Mouse (Mus musculus) megakaryocyte, embryonic 14.5 days (primary cell): ENCODE measurements around the gene Defb25. TPM values are rescaled to one million over a fixed set of nuclear protein-coding genes. Genes with fewer than 3 reads are reported as not detected.

ENCODE experiments used
- H3K27me3 ChIP-seq: replicated peaks from 2 replicates; pipeline ENCODE3; 2012; ENCODE audit warnings: inconsistent platforms
- H3K36me3 ChIP-seq: replicated peaks from 2 replicates; pipeline ENCODE3; 2012; ENCODE audit warnings: low read length, inconsistent platforms, mixed read lengths
- H3K4me1 ChIP-seq: 2 replicates; pipeline ENCODE4 v1.6.1; 2012; ENCODE audit warnings: inconsistent platforms
- H3K4me3 ChIP-seq: replicated peaks from 2 replicates; pipeline ENCODE3; 2012; ENCODE audit warnings: moderate library complexity, mild to moderate bottlenecking, inconsistent platforms
- H3K9me3 ChIP-seq: 2 replicates; pipeline ENCODE4 v1.6.1; 2012; ENCODE audit warnings: inconsistent platforms
- FLI1 ChIP-seq: IDR thresholded peaks from 2 replicates; pipeline ENCODE4 v1.6.1; 2012; ENCODE audit warnings: low read length, inconsistent platforms, mixed read lengths
- GATA1 ChIP-seq: IDR thresholded peaks from 3 replicates; pipeline ENCODE4 v1.6.1; 2012; ENCODE audit warnings: mixed read lengths, low read length, inconsistent platforms, borderline replicate concordance
- polyA plus RNA-seq: library from polyadenylated mRNA; stranded (reverse); fragments of >175 nt; gene quantifications from 2 replicates; pipeline ENCODE4 v1.2.3, GENCODE M21; 2012; ENCODE audit warnings: low replicate concordance; ENCODE audit not compliant: insufficient read depth

The Defb25 gene
- polyA plus RNA-seq, 1 experiment = not detected

DNA sequence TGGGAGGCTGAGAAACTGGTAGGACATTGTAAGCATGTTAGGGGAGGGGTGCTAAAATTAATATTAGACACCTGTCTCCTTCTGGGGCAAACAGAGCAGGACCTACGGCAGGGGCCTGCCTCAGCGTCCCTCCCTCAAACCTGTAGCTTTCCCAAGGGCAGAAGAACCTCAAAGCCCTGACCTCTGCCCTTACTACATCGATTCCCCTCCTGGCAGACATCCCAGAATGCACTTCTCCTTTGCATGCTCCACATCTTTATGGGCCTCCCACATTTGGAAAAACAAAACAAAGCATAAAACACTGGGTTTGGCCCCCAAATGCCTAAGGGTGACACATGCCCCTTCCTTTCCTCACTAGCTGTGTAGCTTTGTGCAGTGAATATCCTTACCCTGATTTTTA, 6.4 kb upstream of the Defb25 start:
- Histone ChIP-seq H3K9me3 (peaks cover 4% of the 10 kb centered on the region), H3K4me3 (no peak overlapping the region), H3K4me1 (peaks cover 12% of the 10 kb centered on the region), H3K27me3 (peaks cover 94% of the 10 kb centered on the region), H3K36me3 (no peaks in the 10 kb centered on the region)
- TF ChIP-seq GATA1 (no peak), FLI1 (no peak)

- H3K9me3 ChIP-seq = peaks cover 14% of the 10 kb centered on the region
- H3K4me3 ChIP-seq = no peak overlapping the region
- H3K36me3 ChIP-seq = no peaks in the 10 kb centered on the region
- TF ChIP-seq FLI1 = no peak
- no peak for TF ChIP-seq GATA1
- H3K27me3 ChIP-seq = peaks cover 96% of the 10 kb centered on the region
- peaks cover 12% of the 10 kb centered on the region for H3K4me1 ChIP-seq
These were observed 5.2 kb upstream of the Defb25 start for GRCm38 (mm10) chr2:152628066-152628465.

- Histone ChIP-seq H3K36me3 (no peaks in the 10 kb centered on the region), H3K4me1 (peaks cover 12% of the 10 kb centered on the region), H3K9me3 (peaks cover 14% of the 10 kb centered on the region), H3K4me3 (peak within 1 kb of the TSS; percentile 64), H3K27me3 (peaks cover 97% of the 10 kb centered on the region)
- no peak for TF ChIP-seq GATA1
- TF ChIP-seq FLI1 = no peak
These were observed 4.1 kb upstream of the Defb25 start, which contains the start of gene Rem1 for GRCm38 (mm10) chr2:152626774-152627591. Gene Rem1 (plus strand): TSS chr2:152626951.

GRCm38 (mm10) chr2:152625256-152625655, 2.4 kb upstream of the Defb25 start:
- Histone ChIP-seq H3K9me3 (peaks cover 14% of the 10 kb centered on the region), H3K36me3 (no peaks in the 10 kb centered on the region), H3K4me1 (peaks cover 20% of the 10 kb centered on the region), H3K4me3 (no peak overlapping the region), H3K27me3 (peaks cover 97% of the 10 kb centered on the region)
- TF ChIP-seq GATA1 (no peak), FLI1 (no peak)

GRCm38 (mm10) chr2:152624566-152624965, 1.7 kb upstream of the Defb25 start:
- Histone ChIP-seq H3K4me1 (peaks cover 20% of the 10 kb centered on the region), H3K9me3 (peaks cover 14% of the 10 kb centered on the region), H3K27me3 (peaks cover 96% of the 10 kb centered on the region), H3K4me3 (no peak overlapping the region), H3K36me3 (no peaks in the 10 kb centered on the region)
- TF ChIP-seq FLI1 (no peak), GATA1 (no peak)

DNA sequence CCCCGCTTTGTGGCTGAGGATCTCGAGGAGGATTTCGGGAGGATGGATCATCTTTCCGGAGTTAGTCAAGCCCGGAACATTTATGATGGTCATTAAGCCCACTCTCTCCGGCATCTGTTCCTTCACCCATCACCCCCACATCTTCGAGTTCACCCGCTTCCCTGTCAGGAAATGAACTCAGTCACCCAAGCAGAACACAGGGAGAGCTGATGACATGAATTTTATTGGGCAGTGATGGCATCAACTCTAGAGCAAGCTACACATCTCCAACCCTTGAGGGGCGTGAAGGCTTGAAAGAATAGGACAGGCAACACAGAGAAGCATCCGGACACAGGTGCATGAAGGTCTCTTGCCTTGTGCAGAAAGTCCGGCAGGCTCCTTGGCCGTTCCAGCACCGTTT, 702 bp downstream of the Defb25 start:
- peaks cover 79% of the 10 kb centered on the region for H3K27me3 ChIP-seq
- H3K9me3 ChIP-seq = peaks cover 14% of the 10 kb centered on the region
- no peak overlapping the region for H3K4me3 ChIP-seq
- TF ChIP-seq GATA1 (no peak), FLI1 (no peak)
- H3K36me3 ChIP-seq = no peaks in the 10 kb centered on the region
- peaks cover 15% of the 10 kb centered on the region for H3K4me1 ChIP-seq

GRCm38 (mm10) chr2:152620367-152621134, 2.3 kb downstream of the Defb25 start:
- TF ChIP-seq FLI1 (no peak), GATA1 (no peak)
- Histone ChIP-seq H3K4me1 (peaks cover 11% of the 10 kb centered on the region), H3K4me3 (peak overlapping the region; percentile 46)

GRCm38 (mm10) chr2:152617374-152617773, 5.5 kb downstream of the Defb25 start:
- Histone ChIP-seq H3K9me3 (no peaks in the 10 kb centered on the region), H3K27me3 (peaks cover 36% of the 10 kb centered on the region)
- TF ChIP-seq FLI1 = no peak
- TF ChIP-seq GATA1 = no peak

More at GRCm38 (mm10) chr2:152620367-152621134, 2.3 kb downstream of the Defb25 start:
- Histone ChIP-seq H3K27me3 (peaks cover 63% of the 10 kb centered on the region), H3K9me3 (peaks cover 14% of the 10 kb centered on the region), H3K36me3 (no peaks in the 10 kb centered on the region)

DNA sequence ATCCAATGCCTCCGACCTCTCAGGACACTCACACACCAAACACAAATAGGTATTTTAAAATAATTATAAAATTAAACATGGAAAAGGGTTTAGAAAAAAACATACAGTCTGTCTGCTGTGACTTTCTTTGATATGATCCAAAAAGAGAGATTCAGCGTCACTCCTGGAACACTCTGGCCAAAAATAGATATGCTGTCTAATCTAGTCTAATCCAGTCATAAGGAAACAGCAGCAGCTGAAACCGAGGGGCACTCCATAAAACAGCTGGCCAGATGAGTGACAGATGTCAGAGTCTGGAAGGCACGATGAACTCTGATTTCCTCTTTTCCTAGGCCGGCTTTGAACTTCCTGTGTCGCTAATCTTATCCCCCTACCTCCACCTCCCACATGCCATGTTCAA, 6.4 kb downstream of the Defb25 start:
- TF ChIP-seq GATA1 (no peak), FLI1 (no peak)
- no peaks in the 10 kb centered on the region for H3K9me3 ChIP-seq
- H3K4me3 ChIP-seq = no peak overlapping the region
- H3K27me3 ChIP-seq = peaks cover 32% of the 10 kb centered on the region
- H3K4me1 ChIP-seq = peaks cover 14% of the 10 kb centered on the region
- H3K36me3 ChIP-seq = no peaks in the 10 kb centered on the region

More at GRCm38 (mm10) chr2:152617374-152617773, 5.5 kb downstream of the Defb25 start:
- Histone ChIP-seq H3K36me3 (no peaks in the 10 kb centered on the region), H3K4me3 (no peak overlapping the region), H3K4me1 (peaks cover 11% of the 10 kb centered on the region)

- no peaks in the 10 kb centered on the region for H3K9me3 ChIP-seq
- H3K36me3 ChIP-seq = no peaks in the 10 kb centered on the region
- peaks cover 14% of the 10 kb centered on the region for H3K4me1 ChIP-seq
- TF ChIP-seq FLI1 (no peak), GATA1 (no peak)
- H3K27me3 ChIP-seq = peaks cover 30% of the 10 kb centered on the region
- H3K4me3 ChIP-seq = peak overlapping the region; percentile 74
These were observed 7.3 kb downstream of the Defb25 start for GRCm38 (mm10) chr2:152615563-152615962.
